Mouse (Mus musculus) testis, postnatal 10 days (tissue): ENCODE results near the gene Arx.
A peak's percentile ranks its signal among the peaks of the same experiment; 100 is the strongest.

ENCODE experiments used
- DNase-seq: peaks from one replicate; pipeline ENCODE4 v3.0.0; 2021; ENCODE audit warnings: low spot score

Arx gene

GRCm38 (mm10) chrX:93286291-93286893 is at the start of gene Arx:
Arx (plus strand) TSS chrX:93286445.
- DNase-seq = peak; percentile 87

- DNase-seq = no peak
Measured at GRCm38 (mm10) chrX:93251329-93251728, 34.9 kb upstream of the Arx start.

GRCm38 (mm10) chrX:93275689-93276088 is 10.6 kb upstream of the Arx start:
- no peak for DNase-seq

DNA sequence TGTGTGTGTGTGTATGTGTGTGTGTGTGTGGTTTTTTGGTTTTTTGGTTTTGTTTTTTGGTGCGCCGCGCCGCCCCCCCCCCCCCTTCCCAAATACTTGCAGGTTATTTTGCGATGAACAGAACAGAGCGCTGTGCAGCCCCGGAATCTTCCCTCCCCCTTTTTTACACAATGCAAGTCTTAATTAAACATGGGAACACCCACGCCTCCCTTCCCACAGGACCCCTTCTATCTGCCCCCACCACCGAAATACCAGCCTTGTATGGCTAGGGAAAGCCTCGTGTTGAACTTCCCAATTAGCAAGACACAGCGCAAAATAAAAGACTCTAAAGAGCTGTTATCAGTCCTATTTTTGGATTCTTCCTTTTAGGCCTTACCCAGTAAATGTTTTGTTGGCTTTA is 6.3 kb upstream of the Arx start:
- DNase-seq = no peak

GRCm38 (mm10) chrX:93281028-93281723 is 5.1 kb upstream of the Arx start:
- peak; percentile 88 for DNase-seq

DNA sequence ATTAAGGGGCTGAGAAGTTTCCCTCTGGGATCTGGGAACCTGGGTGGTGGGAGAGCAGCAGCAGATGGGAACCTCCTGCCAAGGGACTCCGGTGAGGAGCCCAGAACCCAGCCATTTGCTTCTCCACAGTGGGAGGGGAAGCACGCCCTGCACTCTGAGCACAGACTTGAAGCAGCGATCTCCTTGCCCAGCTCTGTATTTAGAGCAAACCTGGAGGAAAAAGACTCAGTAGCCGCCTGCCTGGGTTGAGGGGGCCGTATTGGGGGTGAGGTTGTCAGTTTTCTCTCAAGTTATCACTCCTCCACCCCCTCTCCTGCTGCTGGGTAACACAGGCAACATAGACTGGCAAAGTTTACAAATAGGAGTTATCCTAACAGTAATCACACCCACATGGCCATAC is 4.5 kb upstream of the Arx start:
- DNase-seq = peak; percentile 40

DNA sequence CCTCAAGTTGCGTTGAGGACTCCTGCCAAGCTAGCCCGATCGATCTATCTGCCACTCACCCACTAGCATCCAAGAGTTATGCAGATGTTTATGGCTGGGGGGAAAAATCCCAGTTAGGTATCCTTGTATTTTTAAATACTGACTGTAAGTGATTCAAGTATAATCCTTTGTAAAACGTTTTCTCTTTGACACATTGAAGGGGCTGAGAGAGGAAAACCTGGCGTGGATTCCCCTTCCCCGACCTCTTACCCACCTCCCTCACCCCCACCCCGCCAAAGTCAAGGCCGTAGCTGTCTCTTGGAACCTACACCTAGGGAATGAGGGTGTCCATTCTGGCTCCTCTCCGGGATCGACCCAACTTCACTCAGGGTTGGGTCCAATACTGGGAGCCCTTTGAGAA is 1.2 kb upstream of the Arx start:
- no peak for DNase-seq

GRCm38 (mm10) chrX:93288339-93288738 is 2.1 kb downstream of the Arx start:
- no peak for DNase-seq

DNA sequence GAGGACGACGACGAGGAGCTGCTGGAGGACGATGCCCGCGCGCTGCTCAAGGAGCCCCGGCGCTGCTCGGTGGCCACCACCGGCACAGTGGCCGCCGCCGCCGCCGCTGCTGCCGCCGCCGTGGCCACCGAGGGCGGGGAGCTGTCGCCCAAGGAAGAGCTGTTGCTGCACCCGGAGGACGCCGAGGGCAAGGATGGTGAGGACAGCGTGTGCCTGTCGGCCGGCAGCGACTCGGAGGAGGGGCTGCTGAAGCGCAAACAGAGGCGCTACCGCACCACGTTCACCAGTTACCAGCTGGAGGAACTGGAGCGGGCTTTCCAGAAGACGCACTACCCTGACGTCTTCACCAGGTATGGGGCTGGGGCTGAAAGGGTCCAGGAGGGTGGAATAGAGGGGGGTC is 2.8 kb downstream of the Arx start:
- no peak for DNase-seq

- DNase-seq = no peak
Measured at GRCm38 (mm10) chrX:93289851-93290380, 3.7 kb downstream of the Arx start.

GRCm38 (mm10) chrX:93292031-93292430 is 5.8 kb downstream of the Arx start:
- DNase-seq = no peak

DNA sequence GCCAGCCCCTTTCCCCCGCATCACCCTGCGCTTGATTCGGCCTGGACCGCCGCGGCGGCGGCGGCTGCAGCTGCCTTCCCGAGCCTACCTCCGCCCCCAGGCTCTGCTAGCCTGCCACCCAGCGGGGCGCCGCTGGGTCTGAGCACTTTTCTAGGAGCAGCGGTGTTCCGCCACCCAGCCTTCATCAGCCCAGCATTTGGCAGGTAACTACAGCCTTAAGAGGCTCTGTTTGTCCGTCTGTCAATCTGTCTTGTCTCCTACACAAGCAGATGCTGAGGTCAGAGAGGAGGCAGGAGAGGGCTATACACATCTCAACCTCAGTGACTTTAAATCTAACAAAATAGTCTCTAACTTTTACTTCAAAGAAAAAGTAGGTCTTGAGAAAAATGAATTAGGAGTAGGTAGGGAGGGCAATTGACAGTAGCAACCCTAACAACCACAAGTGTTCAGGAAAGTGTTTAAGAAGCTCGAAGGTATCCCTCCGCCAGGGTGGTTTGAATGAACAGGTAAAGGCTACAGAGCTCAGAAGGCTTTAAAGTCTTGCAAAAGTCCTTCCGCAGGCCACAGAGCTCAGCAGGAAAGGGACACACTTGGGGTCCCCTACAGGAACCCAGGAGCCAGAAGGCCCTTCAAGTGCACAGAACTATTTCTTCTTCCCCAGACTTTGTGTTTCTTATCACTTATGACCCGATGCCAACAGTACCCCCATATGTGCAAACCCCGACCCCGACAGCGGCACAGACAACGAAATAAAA is 8.7 kb downstream of the Arx start:
- no peak for DNase-seq

DNA sequence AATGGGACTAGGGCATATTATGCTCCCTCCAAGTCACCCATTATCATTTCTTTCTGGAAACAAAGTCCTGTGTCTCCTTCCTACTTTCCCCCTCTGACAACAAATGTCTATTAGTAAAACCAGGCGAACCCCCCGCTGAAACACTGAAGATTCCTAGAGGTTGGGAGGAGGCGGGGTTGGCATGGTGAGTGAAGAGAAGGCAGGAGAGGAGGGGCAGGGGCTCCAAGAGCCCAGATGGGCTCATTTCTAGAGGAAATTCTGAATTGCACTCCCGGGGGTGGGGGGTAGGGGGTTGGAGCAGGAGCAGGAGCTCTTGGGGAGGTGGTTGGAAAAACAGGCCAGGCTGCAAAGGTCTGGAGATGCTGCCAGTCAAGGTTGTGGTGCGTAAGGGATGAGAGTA is 9.6 kb downstream of the Arx start:
- no peak for DNase-seq

DNA sequence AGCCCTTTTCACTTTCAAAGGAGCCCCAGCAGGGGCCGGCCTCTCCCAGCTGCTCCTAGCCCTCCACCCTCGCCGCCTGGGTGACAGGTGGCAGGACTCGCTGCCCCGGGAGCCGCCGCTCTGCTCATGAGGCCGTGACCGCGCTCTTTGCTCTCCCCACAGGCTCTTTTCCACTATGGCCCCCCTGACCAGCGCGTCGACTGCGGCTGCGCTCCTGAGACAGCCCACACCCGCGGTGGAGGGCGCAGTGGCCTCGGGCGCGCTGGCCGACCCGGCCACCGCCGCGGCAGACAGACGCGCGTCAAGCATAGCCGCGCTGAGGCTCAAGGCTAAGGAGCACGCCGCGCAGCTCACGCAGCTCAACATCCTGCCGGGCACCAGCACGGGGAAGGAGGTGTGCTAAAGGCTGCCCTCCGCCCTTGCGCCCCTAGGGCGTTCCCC is 10.8 kb downstream of the Arx start:
- peak; percentile 43 for DNase-seq

GRCm38 (mm10) chrX:93299046-93299626 is 12.9 kb downstream of the Arx start:
- peak; percentile 45 for DNase-seq

- no peak for DNase-seq
Measured at GRCm38 (mm10) chrX:93299771-93300170, 13.5 kb downstream of the Arx start.

- DNase-seq = no peak
Measured at GRCm38 (mm10) chrX:93300183-93300815, 14.1 kb downstream of the Arx start.

DNA sequence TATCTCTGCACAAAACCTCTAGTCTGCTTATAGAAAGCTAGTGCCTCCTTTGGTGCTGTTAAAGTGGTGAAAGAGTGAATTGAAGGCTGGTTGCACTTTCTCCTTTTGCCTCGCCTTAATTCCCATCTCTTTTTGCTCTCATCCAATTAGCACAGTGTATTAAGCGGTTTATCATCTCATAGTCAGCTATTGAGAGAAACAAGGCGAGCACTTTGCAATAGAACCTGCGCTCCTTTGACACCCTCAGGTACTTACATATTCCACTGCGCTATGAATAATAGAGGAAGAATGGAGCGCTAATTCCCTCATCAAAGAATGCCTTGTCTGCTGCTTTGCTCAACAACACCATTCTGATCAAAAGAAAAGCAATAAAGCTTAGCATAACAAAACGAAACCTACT is 15.6 kb downstream of the Arx start:
- DNase-seq = no peak

GRCm38 (mm10) chrX:93305780-93306179 is 19.5 kb downstream of the Arx start:
- no peak for DNase-seq

- DNase-seq = no peak
Measured at GRCm38 (mm10) chrX:93317577-93317976, 31.3 kb downstream of the Arx start.

- no peak for DNase-seq
Measured at GRCm38 (mm10) chrX:93319979-93320378, 33.7 kb downstream of the Arx start.

GRCm38 (mm10) chrX:93321336-93321735 is 35.1 kb downstream of the Arx start:
- DNase-seq = no peak
